Mouse (Mus musculus): ENCODE results near the gene Klhl22. TPM values are rescaled to one million over a fixed set of nuclear protein-coding genes. Genes with fewer than 3 reads are reported as not detected.
A peak's percentile ranks its signal among the peaks of the same experiment; 100 is the strongest.

The Klhl22 gene
- polyA plus RNA-seq (2015; fragmentation: Nextera tagmentation; extraction: Ambion mirVana): 29.0 and 29.9 TPM in 2 replicates

DNA sequence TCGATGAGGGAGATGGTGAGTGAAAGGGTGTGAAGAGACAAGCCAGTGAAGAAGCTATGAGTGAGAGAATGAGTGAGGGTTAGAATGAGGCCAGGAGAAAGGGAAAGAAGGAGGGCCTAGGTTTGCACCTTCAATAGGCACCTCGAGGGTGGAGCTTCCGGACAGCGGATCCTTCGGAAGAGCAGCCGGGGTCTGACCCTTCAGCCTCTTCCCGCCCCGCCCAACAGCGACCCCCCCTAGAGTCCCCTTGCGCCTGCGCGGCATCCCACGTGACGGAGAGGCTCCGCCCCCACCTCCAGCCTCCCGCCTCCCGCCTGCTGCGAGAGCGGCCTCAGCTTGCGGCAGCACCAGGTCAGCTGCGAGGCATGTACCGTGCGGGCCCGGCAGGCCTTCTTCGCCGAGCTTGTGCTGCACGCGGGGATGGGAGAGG, at the start of gene Klhl22:
Klhl22 (plus strand) TSS at position 275 of the 430 bp plus-strand sequence.
- Histone ChIP-seq H3K36me3 (ENCODE audit: control insufficient read depth, insufficient read depth) (no peaks in the 10 kb centered on the region), H3K27ac (ENCODE audit: low read depth, low read length) (peak within 1 kb of the TSS; percentile 94), H3K9ac (ENCODE audit: low read depth, low read length) (peak within 1 kb of the TSS; percentile 71), H3K9me3 (ENCODE audit: control insufficient read depth) (no peaks in the 10 kb centered on the region), H3K4me3 (ENCODE audit: low read depth, low read length) (peak within 1 kb of the TSS; percentile 42), H3K4me2 (replicated peaks; ENCODE audit: low read depth) (peak within 1 kb of the TSS; percentile 83), H3K4me1 (replicated peaks; ENCODE audit: control insufficient read depth, insufficient read depth, low read length) (peaks cover 5% of the 10 kb centered on the region), H3K27me3 (replicated peaks; ENCODE audit: control insufficient read depth, insufficient read depth, low read length) (no peaks in the 10 kb centered on the region)
- under 1% methylated on average over 26 of the region's 28 CpGs for whole genome bisulfite sequencing
- ATAC-seq: peak; percentile 73
- TF ChIP-seq CTCF (IDR thresholded peaks at IDR 0.05; ENCODE audit: low read depth): no peak

DNA sequence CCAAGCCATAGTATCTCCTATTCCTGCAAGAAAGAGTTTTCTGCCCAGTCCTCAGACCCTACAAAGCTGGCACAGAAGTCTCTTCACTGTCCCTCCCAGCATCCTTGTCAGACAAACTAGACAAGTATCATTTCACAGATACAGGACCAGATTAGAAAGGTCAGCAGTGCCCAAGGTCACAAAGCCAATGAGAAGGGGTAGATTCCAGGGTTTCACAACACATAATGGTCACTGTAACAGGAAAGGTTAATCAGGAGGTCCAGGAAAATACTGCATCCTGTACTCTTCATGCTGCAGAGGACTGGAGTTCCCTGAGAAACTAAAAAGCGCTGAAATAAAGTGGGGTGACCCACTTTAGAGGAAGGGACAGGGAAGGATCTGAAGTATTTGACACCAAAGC, 41.6 kb upstream of the Klhl22 start:
- Histone ChIP-seq H3K4me3 (ENCODE audit: low read depth, low read length) (no peak overlapping the region), H3K4me2 (replicated peaks; ENCODE audit: low read depth) (no peak overlapping the region), H3K9ac (ENCODE audit: low read depth, low read length) (no peak overlapping the region), H3K4me1 (replicated peaks; ENCODE audit: control insufficient read depth, insufficient read depth, low read length) (peaks cover 6% of the 10 kb centered on the region; the same call in 1 of the 2 replicates), H3K27ac (ENCODE audit: low read depth, low read length) (no peak overlapping the region), H3K27me3 (replicated peaks; ENCODE audit: control insufficient read depth, insufficient read depth, low read length) (no peaks in the 10 kb centered on the region), H3K9me3 (ENCODE audit: control insufficient read depth) (no peaks in the 10 kb centered on the region), H3K36me3 (ENCODE audit: control insufficient read depth, insufficient read depth) (no peaks in the 10 kb centered on the region)
- 79% methylated on average over 1 of the region's 1 CpGs for WGBS
- TF ChIP-seq CTCF (IDR thresholded peaks at IDR 0.05; ENCODE audit: low read depth): no peak
- ATAC-seq: no peak

GRCm38 (mm10) chr16:17721114-17721808, 38.2 kb upstream of the Klhl22 start:
- Histone ChIP-seq H3K4me1 (replicated peaks; ENCODE audit: control insufficient read depth, insufficient read depth, low read length) (peaks cover 6% of the 10 kb centered on the region; the same call in 1 of the 2 replicates), H3K27me3 (replicated peaks; ENCODE audit: control insufficient read depth, insufficient read depth, low read length) (no peaks in the 10 kb centered on the region), H3K9me3 (ENCODE audit: control insufficient read depth) (no peaks in the 10 kb centered on the region), H3K9ac (ENCODE audit: low read depth, low read length) (0 out of 2 replicates have a peak overlapping the region, but pooled peaks have one; percentile 87), H3K36me3 (ENCODE audit: control insufficient read depth, insufficient read depth) (no peaks in the 10 kb centered on the region), H3K4me3 (ENCODE audit: low read depth, low read length) (peak overlapping the region; percentile 86), H3K27ac (ENCODE audit: low read depth, low read length) (no peak overlapping the region), H3K4me2 (replicated peaks; ENCODE audit: low read depth) (peak overlapping the region; percentile 81)
- ATAC-seq: no peak
- 49% methylated on average over 9 of the region's 9 CpGs for WGBS
- no peak for TF ChIP-seq CTCF (IDR thresholded peaks at IDR 0.05; ENCODE audit: low read depth)

- H3K9ac ChIP-seq (ENCODE audit: low read depth, low read length): peak overlapping the region; percentile 87
- H3K4me3 ChIP-seq (ENCODE audit: low read depth, low read length): peak overlapping the region; percentile 86
- TF ChIP-seq CTCF (IDR thresholded peaks at IDR 0.05; ENCODE audit: low read depth): no peak
- ATAC-seq: peak; percentile 68
- H3K27me3 ChIP-seq (replicated peaks; ENCODE audit: control insufficient read depth, insufficient read depth, low read length): no peaks in the 10 kb centered on the region
- WGBS: 2% methylated on average over 10 of the region's 10 CpGs
- H3K27ac ChIP-seq (ENCODE audit: low read depth, low read length): peak overlapping the region; percentile 97
- peak overlapping the region; percentile 81 for H3K4me2 ChIP-seq (replicated peaks; ENCODE audit: low read depth)
- no peaks in the 10 kb centered on the region for H3K36me3 ChIP-seq (ENCODE audit: control insufficient read depth, insufficient read depth)
- peaks cover 6% of the 10 kb centered on the region; the same call in 1 of the 2 replicates for H3K4me1 ChIP-seq (replicated peaks; ENCODE audit: control insufficient read depth, insufficient read depth, low read length)
- no peaks in the 10 kb centered on the region for H3K9me3 ChIP-seq (ENCODE audit: control insufficient read depth)
Observed at GRCm38 (mm10) chr16:17721822-17722460, 37.5 kb upstream of the Klhl22 start.

DNA sequence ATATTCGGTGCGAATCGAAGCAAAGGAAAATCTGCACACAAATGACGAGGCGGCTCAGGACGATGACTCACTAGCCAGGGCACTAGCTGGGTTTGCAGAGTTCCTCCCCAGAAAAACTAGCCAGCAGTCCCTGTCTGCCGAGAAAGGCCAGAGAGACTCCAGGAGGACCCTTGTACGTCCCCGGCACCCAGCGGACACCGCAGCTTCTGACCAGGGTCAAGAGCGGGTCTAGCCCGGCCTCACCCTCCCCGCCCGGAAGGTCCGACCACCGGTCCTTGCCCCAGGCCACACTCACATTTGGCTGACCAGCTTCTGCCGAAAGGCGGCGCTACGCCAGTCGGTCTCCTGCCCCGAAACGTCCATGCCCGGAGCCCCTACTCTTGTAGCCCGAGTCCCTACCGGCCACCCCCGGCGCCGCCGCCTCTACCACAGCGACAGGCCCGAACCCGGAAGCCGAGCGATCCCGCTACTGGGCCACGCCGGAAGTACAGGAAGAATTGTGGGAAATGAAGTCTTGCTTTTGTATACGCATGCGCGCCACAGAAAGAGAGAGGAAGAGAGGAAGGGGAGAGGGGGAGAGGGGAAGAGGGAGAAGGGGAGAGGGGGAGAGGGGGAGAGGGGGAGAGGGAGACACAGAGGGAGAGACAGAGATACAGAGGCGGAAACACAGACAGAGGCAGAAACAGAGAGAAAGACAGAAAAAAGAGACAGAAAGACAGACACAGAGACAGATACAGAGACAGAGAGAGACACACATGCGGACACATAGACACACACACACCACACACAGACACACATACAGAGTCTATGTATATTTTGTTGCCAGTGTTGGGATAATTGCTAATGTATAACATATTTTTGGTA, 36.7 kb upstream of the Klhl22 start:
- Histone ChIP-seq H3K4me2 (replicated peaks; ENCODE audit: low read depth) (peak overlapping the region; percentile 81), H3K9ac (ENCODE audit: low read depth, low read length) (peak overlapping the region; percentile 87), H3K36me3 (ENCODE audit: control insufficient read depth, insufficient read depth) (no peaks in the 10 kb centered on the region), H3K4me3 (ENCODE audit: low read depth, low read length) (peak overlapping the region; percentile 86), H3K9me3 (ENCODE audit: control insufficient read depth) (no peaks in the 10 kb centered on the region), H3K27ac (ENCODE audit: low read depth, low read length) (peak overlapping the region; percentile 97), H3K4me1 (replicated peaks; ENCODE audit: control insufficient read depth, insufficient read depth, low read length) (peaks cover 6% of the 10 kb centered on the region; the same call in 1 of the 2 replicates), H3K27me3 (replicated peaks; ENCODE audit: control insufficient read depth, insufficient read depth, low read length) (no peaks in the 10 kb centered on the region)
- TF ChIP-seq CTCF (IDR thresholded peaks at IDR 0.05; ENCODE audit: low read depth): peak; percentile 63
- WGBS: 2% methylated on average over 44 of the region's 44 CpGs
- ATAC-seq: peak; percentile 86

GRCm38 (mm10) chr16:17723325-17723626, 36.1 kb upstream of the Klhl22 start:
- ATAC-seq: no peak
- no peak overlapping the region for H3K27ac ChIP-seq (ENCODE audit: low read depth, low read length)
- H3K9ac ChIP-seq (ENCODE audit: low read depth, low read length): peak overlapping the region; percentile 87; the same call in 1 of the 2 replicates
- H3K4me1 ChIP-seq (replicated peaks; ENCODE audit: control insufficient read depth, insufficient read depth, low read length): peaks cover 6% of the 10 kb centered on the region; the same call in 1 of the 2 replicates
- no peaks in the 10 kb centered on the region for H3K36me3 ChIP-seq (ENCODE audit: control insufficient read depth, insufficient read depth)
- WGBS: 82% methylated on average over 1 of the region's 1 CpGs
- peak overlapping the region; percentile 81; the same call in 1 of the 2 replicates for H3K4me2 ChIP-seq (replicated peaks; ENCODE audit: low read depth)
- no peak overlapping the region for H3K4me3 ChIP-seq (ENCODE audit: low read depth, low read length)
- no peaks in the 10 kb centered on the region for H3K9me3 ChIP-seq (ENCODE audit: control insufficient read depth)
- no peak for TF ChIP-seq CTCF (IDR thresholded peaks at IDR 0.05; ENCODE audit: low read depth)
- H3K27me3 ChIP-seq (replicated peaks; ENCODE audit: control insufficient read depth, insufficient read depth, low read length): no peaks in the 10 kb centered on the region

Measured in intestine, postnatal 0 days (tissue).